Mouse (Mus musculus) bone marrow macrophage, adult 2 months (primary cell): ENCODE data around the gene Arl2bp.

Source experiments
- CTCF ChIP-seq: IDR thresholded peaks from 2 replicates; pipeline ENCODE4 v1.5.1; 2012; ENCODE audit warnings: low read depth, mild to moderate bottlenecking, low read length, moderate library complexity
- POLR2A ChIP-seq: IDR thresholded peaks from 2 replicates; pipeline ENCODE4 v1.6.1; 2012; ENCODE audit warnings: mild to moderate bottlenecking, low read depth, low read length, borderline replicate concordance

DNA sequence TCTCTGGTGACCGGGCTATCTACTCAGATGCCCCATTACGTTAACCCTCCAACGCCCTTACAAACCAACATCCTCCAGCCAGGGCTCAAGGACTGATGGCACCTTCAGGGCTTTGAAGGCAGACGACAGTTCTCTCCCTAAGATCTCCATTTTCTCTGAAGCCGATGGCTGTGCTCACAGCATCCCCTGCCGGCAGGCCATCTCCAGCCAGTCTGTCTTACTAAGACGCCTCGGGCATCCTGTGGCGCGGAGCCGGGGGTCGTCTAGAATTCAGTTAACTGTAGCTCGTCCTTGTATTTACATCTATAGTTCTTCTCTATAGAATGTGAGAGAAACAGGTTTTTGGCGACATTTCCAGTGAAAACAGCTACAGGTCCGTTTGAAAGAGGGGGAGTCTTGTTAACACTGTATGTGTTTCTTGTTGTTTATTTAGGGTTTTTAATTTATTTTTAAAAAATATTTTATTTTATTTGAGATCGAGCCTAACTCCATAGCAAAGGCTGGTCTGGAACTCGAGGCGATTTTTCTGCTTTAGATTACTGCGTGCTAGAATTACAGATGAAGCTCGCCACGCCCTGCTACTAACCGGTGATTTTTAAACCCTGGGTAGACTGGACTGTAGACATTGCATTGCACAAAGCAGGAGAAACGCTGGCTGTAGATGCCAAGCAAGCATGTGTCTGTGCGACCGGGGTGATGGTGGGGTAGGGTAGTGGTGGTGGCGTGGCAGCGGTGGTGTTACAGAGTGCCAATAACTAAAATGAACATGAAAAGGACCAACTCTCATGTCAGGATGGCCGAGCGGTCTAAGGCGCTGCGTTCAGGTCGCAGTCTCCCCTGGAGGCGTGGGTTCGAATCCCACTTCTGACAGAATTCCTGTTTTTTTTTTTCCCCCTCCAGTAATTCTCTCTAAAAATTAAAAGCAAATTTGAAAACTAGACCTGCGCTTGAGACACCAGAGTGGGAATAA is 36.7 kb downstream of the Arl2bp start:
- peak; percentile 83 for TF ChIP-seq CTCF
- no peak for TF ChIP-seq POLR2A
